Mouse (Mus musculus) testis, adult 2 months (tissue): Measurements from ENCODE around the gene Fbll1. TPM values are rescaled to one million over a fixed set of nuclear protein-coding genes. Genes with fewer than 3 reads are reported as not detected.

Experiments used
- H3K27ac ChIP-seq: fragments of 200-500 bp; 2 replicates; pipeline ENCODE4 v1.5.1; 2012; ENCODE audit warnings: low read depth, low read length; ENCODE audit not compliant: control insufficient read depth, insufficient read depth
- H3K27me3 ChIP-seq: fragments of 200-500 bp; 2 replicates; pipeline ENCODE4 v1.6.1; 2012; ENCODE audit warnings: mild to moderate bottlenecking, low read length, moderate library complexity; ENCODE audit not compliant: control insufficient read depth, insufficient read depth
- H3K36me3 ChIP-seq: fragments of 200-500 bp; 2 replicates; pipeline ENCODE4 v1.6.1; 2012; ENCODE audit warnings: mild to moderate bottlenecking, low read length; ENCODE audit not compliant: control insufficient read depth, insufficient read depth
- H3K4me1 ChIP-seq: fragments of 200-500 bp; 2 replicates; pipeline ENCODE4 v1.6.1; 2012; ENCODE audit warnings: low read length; ENCODE audit not compliant: control insufficient read depth, insufficient read depth
- H3K4me3 ChIP-seq: fragments of 200-500 bp; 2 replicates; pipeline ENCODE4 v1.5.1; 2012; ENCODE audit warnings: low read depth, mild to moderate bottlenecking, low read length, moderate library complexity, mixed read lengths; ENCODE audit not compliant: control insufficient read depth
- CTCF ChIP-seq: fragments of 200-500 bp; IDR thresholded peaks from 2 replicates; pipeline ENCODE4 v1.5.1; 2012; ENCODE audit warnings: low read depth, mild to moderate bottlenecking, inconsistent platforms, low read length, moderate library complexity; ENCODE audit not compliant: control insufficient read depth, insufficient read depth, insufficient replicate concordance
- POLR2A ChIP-seq: fragments of 200-500 bp; IDR thresholded peaks from 2 replicates; pipeline ENCODE4 v1.6.1; 2012; ENCODE audit warnings: low read depth, mild to moderate bottlenecking, inconsistent platforms, low read length, moderate library complexity; ENCODE audit not compliant: control insufficient read depth
- polyA plus RNA-seq: library from polyadenylated mRNA; depleted of rRNA; stranded (reverse); fragments of >200 nt; gene quantifications from 2 replicates; pipeline ENCODE4 v1.2.3, GENCODE M21; 2012; rRNA removed

Fbll1 gene
- polyA plus RNA-seq, 1 experiment, result 5.5 TPM

DNA sequence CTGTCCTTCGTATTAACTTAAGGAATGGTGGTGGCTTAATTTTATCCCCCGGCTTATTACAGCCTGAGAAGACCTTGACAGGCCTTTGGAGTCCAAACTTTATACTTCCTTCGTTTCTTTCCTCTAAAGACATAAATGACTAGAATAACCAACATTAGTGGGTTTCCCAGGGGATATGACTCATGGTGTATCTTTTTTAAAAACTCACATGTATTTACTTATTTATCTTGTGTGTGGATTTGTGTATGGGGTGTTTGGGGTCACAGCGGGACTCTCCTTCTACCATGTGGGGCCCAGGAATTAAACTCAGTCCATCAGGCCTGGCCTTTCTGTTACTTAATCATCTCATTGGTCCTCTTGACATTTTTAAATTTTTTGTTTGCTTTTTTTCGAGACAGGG lies 31.8 kb downstream of the Fbll1 start:
- no peak for TF ChIP-seq POLR2A
- TF ChIP-seq CTCF, result no peak
- no peak overlapping the region for H3K4me3 ChIP-seq
- no peak overlapping the region for H3K27ac ChIP-seq
- peaks cover 5% of the 10 kb centered on the region for H3K4me1 ChIP-seq
- no peaks in the 10 kb centered on the region for H3K27me3 ChIP-seq
- no peaks in the 10 kb centered on the region for H3K36me3 ChIP-seq

GRCm38 (mm10) chr11:35760627-35761003 lies 38.1 kb downstream of the Fbll1 start:
- H3K27ac ChIP-seq, result peak overlapping the region; percentile 39
- no peaks in the 10 kb centered on the region for H3K36me3 ChIP-seq
- no peaks in the 10 kb centered on the region for H3K27me3 ChIP-seq
- TF ChIP-seq CTCF (no peak), POLR2A (no peak)
- no peak overlapping the region for H3K4me3 ChIP-seq
- no peaks in the 10 kb centered on the region for H3K4me1 ChIP-seq

DNA sequence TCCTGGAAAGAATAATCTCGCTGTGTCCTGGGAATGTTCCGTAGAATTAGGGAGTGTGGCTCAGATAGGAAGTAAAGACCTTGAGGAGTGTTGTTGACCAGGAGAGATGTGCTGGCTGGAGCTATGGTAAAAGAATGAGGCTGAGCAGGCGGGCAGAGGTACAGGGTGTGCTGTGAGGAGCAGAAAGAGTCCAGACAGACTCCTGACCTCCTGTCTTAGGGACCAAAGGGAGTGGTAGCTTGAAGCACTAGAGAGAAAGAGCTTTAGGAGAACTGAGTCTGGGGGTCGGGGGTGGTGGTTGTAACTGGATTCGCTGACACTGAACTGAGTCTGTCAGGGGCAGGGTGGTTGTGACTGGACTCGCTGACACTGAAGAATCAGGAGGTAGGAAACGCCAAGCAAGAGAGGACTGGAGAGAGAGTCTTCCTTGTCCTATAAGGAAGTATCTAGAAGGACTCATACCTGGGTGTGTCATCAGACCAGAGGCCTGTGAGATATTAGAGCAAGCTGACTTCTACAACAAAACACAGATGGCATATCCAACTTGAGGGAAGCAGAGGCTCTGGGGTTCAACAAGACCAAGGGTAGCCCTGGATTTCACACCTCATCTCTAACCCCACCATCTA lies 38.6 kb downstream of the Fbll1 start:
- peak overlapping the region; percentile 39 for H3K27ac ChIP-seq
- TF ChIP-seq POLR2A, result no peak
- TF ChIP-seq CTCF, result no peak

DNA sequence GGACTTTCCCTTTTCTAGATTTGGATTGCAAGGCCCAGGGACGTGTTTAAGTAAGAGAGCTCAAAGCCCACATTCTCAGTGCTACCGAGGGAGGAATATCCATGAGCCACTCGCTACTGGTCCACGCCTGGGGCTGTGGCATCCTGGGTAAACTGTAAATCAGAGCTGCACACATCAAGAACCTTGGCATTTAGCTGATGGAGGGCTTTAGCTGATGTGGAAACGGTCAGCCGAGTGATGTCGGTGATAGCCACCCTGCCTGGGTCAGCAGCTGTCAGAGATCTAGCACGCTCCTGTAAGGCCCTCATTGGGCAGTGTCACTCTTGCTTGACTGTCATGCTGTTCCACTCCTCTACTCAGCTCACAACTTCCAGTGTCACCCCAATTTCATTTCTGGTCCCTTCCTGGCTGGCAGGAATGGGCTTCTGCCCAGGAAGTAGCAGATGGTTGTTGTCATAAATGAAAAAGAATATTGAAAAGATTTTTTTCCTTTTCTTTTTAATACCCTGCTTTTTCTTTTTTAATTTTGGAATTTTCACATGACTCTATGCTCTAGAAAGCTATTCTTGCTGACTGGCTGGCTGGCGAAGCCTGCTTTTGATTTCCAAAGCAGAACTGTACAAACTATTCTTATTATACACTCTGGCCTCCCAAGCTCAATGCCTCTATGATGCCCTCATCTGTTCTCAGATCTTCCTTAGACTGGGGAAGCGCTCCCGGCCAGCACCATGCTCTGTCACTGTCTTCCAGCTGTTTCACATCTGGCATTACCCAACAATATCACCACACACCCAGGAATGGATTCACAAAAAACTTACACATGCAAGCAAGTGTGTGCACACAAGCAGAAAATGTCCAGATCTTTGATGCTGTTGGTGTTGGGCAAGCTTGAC lies 42.0 kb downstream of the Fbll1 start:
- Histone ChIP-seq H3K4me3 (no peak overlapping the region), H3K36me3 (no peaks in the 10 kb centered on the region), H3K4me1 (no peaks in the 10 kb centered on the region), H3K27me3 (no peaks in the 10 kb centered on the region), H3K27ac (no peak overlapping the region; the same call in 1 of the 2 replicates)
- TF ChIP-seq POLR2A (no peak), CTCF (no peak)

More for the DNA sequence above, 38.6 kb downstream of the Fbll1 start:
- Histone ChIP-seq H3K27me3 (no peaks in the 10 kb centered on the region), H3K4me1 (no peaks in the 10 kb centered on the region), H3K4me3 (no peak overlapping the region), H3K36me3 (no peaks in the 10 kb centered on the region)

DNA sequence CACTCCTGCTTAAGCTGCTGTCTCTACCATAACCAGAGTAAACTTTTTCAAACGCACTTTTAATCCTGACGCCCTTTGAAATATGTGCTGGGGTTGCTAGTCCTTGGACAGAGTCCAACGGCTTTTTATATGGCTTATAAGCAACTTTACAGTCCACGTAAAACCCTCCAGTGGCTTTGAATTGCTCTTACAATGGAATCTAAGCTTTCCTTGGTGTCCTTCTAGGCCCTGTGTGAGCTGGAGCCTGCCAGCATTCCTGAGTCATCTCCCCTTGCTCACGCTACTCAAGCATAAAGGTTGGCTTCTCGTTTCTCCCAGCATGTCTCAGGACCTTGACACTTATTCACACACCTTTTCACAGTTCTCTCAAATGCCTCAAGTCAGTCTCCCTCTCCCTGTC lies 43.1 kb downstream of the Fbll1 start:
- Histone ChIP-seq H3K36me3 (no peaks in the 10 kb centered on the region), H3K27me3 (no peaks in the 10 kb centered on the region), H3K4me1 (peaks cover 3% of the 10 kb centered on the region), H3K27ac (no peak overlapping the region), H3K4me3 (no peak overlapping the region)
- TF ChIP-seq POLR2A (no peak), CTCF (no peak)

GRCm38 (mm10) chr11:35754906-35755418 lies 43.7 kb downstream of the Fbll1 start:
- Histone ChIP-seq H3K27ac (no peak overlapping the region), H3K4me3 (no peak overlapping the region), H3K27me3 (no peaks in the 10 kb centered on the region), H3K4me1 (peaks cover 3% of the 10 kb centered on the region), H3K36me3 (no peaks in the 10 kb centered on the region)
- TF ChIP-seq POLR2A, result no peak
- TF ChIP-seq CTCF, result no peak

GRCm38 (mm10) chr11:35750578-35750977 lies 48.1 kb downstream of the Fbll1 start:
- H3K36me3 ChIP-seq, result no peaks in the 10 kb centered on the region
- H3K4me1 ChIP-seq, result peaks cover 3% of the 10 kb centered on the region
- peak overlapping the region; percentile 29 for H3K27ac ChIP-seq
- no peak overlapping the region for H3K4me3 ChIP-seq
- no peak for TF ChIP-seq CTCF
- no peak for TF ChIP-seq POLR2A
- H3K27me3 ChIP-seq, result no peaks in the 10 kb centered on the region

Other genes with a start within 250 kb of the Fbll1 start
- gene Pank3, start 29.4 kb downstream of the Fbll1 start, polyA plus RNA-seq, result 2.9 and 3.9 TPM in 2 replicates
- 8.6 and 9.3 TPM in 2 replicates for gene Rars, start 35.6 kb upstream of the Fbll1 start, polyA plus RNA-seq
- gene Wwc1, start 181.6 kb upstream of the Fbll1 start, polyA plus RNA-seq, result 2.7 and 3.8 TPM in 2 replicates